Mouse (Mus musculus): ENCODE data around the gene Acaa1a. TPM values are rescaled to one million over a fixed set of nuclear protein-coding genes. Genes with fewer than 3 reads are reported as not detected.

The Acaa1a gene
- total RNA-seq, 2 experiments from 2014 or later, result 42.0 to 44.0 TPM

- no peak for DNase-seq
These were observed 50.7 kb downstream of the Acaa1a start for GRCm38 (mm10) chr9:119390214-119390613.

- DNase-seq, result no peak
These were observed 55.3 kb downstream of the Acaa1a start for GRCm38 (mm10) chr9:119394808-119395207.

Other genes with a start within 250 kb of the Acaa1a start
- 10 to 100 TPM; 12.5 to 17.1 TPM for gene Plcd1, start 246.2 kb upstream of the Acaa1a start, total RNA-seq (2021)
- under 1 TPM; 0.16 to 0.43 TPM for gene Dlec1, start 237.2 kb upstream of the Acaa1a start, total RNA-seq (2021)
- gene Acaa1b, start 182.6 kb upstream of the Acaa1a start, total RNA-seq (2021), result 1 to 10 TPM; 1.1 to 1.9 TPM
- not detected for gene Gm47289, start 180.5 kb upstream of the Acaa1a start, total RNA-seq (2021)
- not detected for gene Slc22a13, start 130.6 kb upstream of the Acaa1a start, total RNA-seq (2021)
- gene Oxsr1, start 17.2 kb upstream of the Acaa1a start, total RNA-seq (2021), result 10 to 100 TPM; 32.9 to 33.7 TPM
- gene Myd88, start 1.7 kb downstream of the Acaa1a start, total RNA-seq (2021), result 10 to 100 TPM in 1 of 2 experiments, 1 to 10 TPM in 1; 8.7 to 10.5 TPM
- under 1 TPM; 0.47 to 0.88 TPM for gene Xylb, start 17.7 kb downstream of the Acaa1a start, total RNA-seq (2021)
- gene Slc22a14, start 25.9 kb downstream of the Acaa1a start, total RNA-seq (2021), result not detected
- 10 to 100 TPM in 1 of 2 experiments, 1 to 10 TPM in 1; 7.5 to 14.3 TPM for gene Acvr2b, start 62.4 kb downstream of the Acaa1a start, total RNA-seq (2021)
- 1 to 10 TPM; 2.4 to 3.1 TPM for gene Exog, start 105.3 kb downstream of the Acaa1a start, total RNA-seq (2021)
- 1 to 10 TPM; 1.3 to 1.6 TPM for gene Scn5a, start 239.3 kb downstream of the Acaa1a start, total RNA-seq (2021)